Mouse (Mus musculus) forebrain, embryonic 11.5 days (tissue): ENCODE measurements at regions not wholly inside any gene's neighbourhood (a gene's known extent, or its start where the extent isn't known, plus 50 kb on each side); places are given as distances from the start of the nearest gene placed in this dataset.

Experiments used
- ATAC-seq: fragments of 200-750 bp; cut with Nextera tagmentation; replicated peaks from 2 replicates; pipeline ENCODE4 v1.8.0; 2017; ENCODE audit warnings: moderate TSS enrichment; ENCODE audit not compliant: low FRiP score
- DNase-seq: peaks from one replicate; pipeline ENCODE4 v3.0.0-alpha.2; 2017; ENCODE audit warnings: low spot score
- H3K27ac ChIP-seq: fragments of 300-500 bp; sonication (generic); 2 replicates; pipeline ENCODE4 v1.5.1; 2014; ENCODE audit warnings: low read depth, low read length
- H3K27me3 ChIP-seq: fragments of 300-500 bp; sonication (generic); 2 replicates; pipeline ENCODE4 v1.6.1; 2014; ENCODE audit warnings: mild to moderate bottlenecking, low read length, mixed read lengths; ENCODE audit not compliant: control insufficient read depth, insufficient read depth
- H3K36me3 ChIP-seq: fragments of 300-500 bp; sonication (generic); 2 replicates; pipeline ENCODE4 v1.6.1; 2014; ENCODE audit warnings: mild to moderate bottlenecking, low read length, moderate library complexity, mixed read lengths; ENCODE audit not compliant: control insufficient read depth, insufficient read depth
- H3K4me1 ChIP-seq: fragments of 300-500 bp; sonication (generic); replicated peaks from 2 replicates; pipeline ENCODE4 v1.6.1; 2014; ENCODE audit warnings: low read length, mixed read lengths; ENCODE audit not compliant: control insufficient read depth, insufficient read depth
- H3K4me2 ChIP-seq: fragments of 300-500 bp; sonication (generic); 2 replicates; pipeline ENCODE4 v1.6.1; 2014; ENCODE audit warnings: low read depth, mild to moderate bottlenecking, low read length, moderate library complexity, mixed read lengths; ENCODE audit not compliant: severe bottlenecking
- H3K4me3 ChIP-seq: fragments of 300-500 bp; sonication (generic); 2 replicates; pipeline ENCODE4 v1.5.1; 2014; ENCODE audit warnings: low read depth, low read length
- H3K9ac ChIP-seq: fragments of 300-500 bp; sonication (generic); 2 replicates; pipeline ENCODE4 v1.6.1; 2014; ENCODE audit warnings: low read length
- H3K9me3 ChIP-seq: fragments of 300-500 bp; sonication (generic); 2 replicates; pipeline ENCODE4 v1.6.1; 2016; ENCODE audit warnings: low read length, mixed read lengths; ENCODE audit not compliant: control insufficient read depth
- WGBS: fragments of 180-500 bp; shearing (Covaris S2); extraction: QIAGEN DNeasy Blood & Tissue Kit; methylation state at CpG from one replicate; pipeline ENCODE4 v1.1.7; 2014; 5-methylcytosine and 5-hydroxymethylcytosine counted together

- H3K27ac ChIP-seq, result no peak overlapping the region
- H3K9me3 ChIP-seq, result no peaks in the 10 kb centered on the region
- H3K36me3 ChIP-seq, result no peaks in the 10 kb centered on the region
- ATAC-seq (no peak), DNase-seq (no peak)
- no peak overlapping the region for H3K4me3 ChIP-seq
- H3K4me2 ChIP-seq, result no peak overlapping the region
- H3K27me3 ChIP-seq, result no peaks in the 10 kb centered on the region
- H3K9ac ChIP-seq, result no peak overlapping the region
- WGBS, result 80% methylated on average over 7 of the region's 7 CpGs
- no peaks in the 10 kb centered on the region for H3K4me1 ChIP-seq
Measured at GRCm38 (mm10) chr2:157677262-157677661, 59.9 kb upstream of the Ctnnbl1 start.

GRCm38 (mm10) chr2:157681931-157682330 is 55.3 kb upstream of the Ctnnbl1 start:
- H3K27me3 ChIP-seq, result no peaks in the 10 kb centered on the region
- no peaks in the 10 kb centered on the region for H3K9me3 ChIP-seq
- H3K4me1 ChIP-seq, result no peaks in the 10 kb centered on the region
- no peak overlapping the region for H3K9ac ChIP-seq
- H3K4me2 ChIP-seq, result no peak overlapping the region
- 80% methylated on average over 7 of the region's 7 CpGs for WGBS
- DNase-seq, result no peak
- ATAC-seq, result no peak
- no peaks in the 10 kb centered on the region for H3K36me3 ChIP-seq
- H3K4me3 ChIP-seq, result no peak overlapping the region
- no peak overlapping the region for H3K27ac ChIP-seq
